Mouse (Mus musculus): ENCODE data around the gene Spop.
"Not testable (repeated sequence)": the region's sequence is repeated elsewhere in the genome, so short reads cannot be mapped to it uniquely, and the experiment has no call there.

The Spop gene

DNA sequence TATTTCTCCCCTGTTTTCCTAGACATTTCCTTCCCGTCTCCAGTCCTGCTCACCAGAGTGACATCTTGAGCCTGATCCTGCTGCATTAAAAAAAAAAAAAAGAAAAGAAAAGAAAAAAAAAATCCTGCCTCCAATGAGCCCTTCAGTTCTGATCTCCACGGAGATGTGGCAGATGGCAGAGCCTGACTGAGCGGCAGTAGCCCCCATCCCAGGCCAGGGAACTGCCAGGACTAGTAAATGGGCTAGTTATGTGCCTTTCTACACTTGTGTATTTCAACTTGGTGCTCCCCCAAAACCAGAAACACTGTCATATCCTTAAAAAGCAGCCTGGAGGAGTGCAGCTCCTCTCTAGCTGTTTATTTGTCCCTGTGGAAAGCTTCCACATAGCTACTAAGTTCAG, 87.0 kb downstream of the Spop start:
- DNase-seq = no peak

DNA sequence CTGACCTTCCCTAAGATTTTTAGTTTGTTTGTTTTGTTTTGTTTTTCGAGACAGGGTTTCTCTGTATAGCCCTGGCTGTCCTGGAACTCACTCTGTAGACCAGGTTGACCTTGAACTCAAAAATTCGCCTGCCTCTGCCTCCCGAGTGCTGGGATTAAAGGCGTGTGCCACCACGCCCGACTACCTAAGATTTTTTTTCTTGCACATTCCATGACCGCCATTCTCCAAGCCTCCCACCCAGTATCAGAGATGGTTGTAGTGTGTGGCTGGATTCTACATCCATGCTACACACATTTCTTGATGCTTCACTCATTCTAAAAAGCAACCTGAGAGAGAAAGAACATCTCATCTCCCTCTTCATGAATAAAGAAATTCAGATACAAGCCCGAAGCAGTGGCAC, 87.9 kb downstream of the Spop start:
- not testable (repeated sequence) for DNase-seq

DNA sequence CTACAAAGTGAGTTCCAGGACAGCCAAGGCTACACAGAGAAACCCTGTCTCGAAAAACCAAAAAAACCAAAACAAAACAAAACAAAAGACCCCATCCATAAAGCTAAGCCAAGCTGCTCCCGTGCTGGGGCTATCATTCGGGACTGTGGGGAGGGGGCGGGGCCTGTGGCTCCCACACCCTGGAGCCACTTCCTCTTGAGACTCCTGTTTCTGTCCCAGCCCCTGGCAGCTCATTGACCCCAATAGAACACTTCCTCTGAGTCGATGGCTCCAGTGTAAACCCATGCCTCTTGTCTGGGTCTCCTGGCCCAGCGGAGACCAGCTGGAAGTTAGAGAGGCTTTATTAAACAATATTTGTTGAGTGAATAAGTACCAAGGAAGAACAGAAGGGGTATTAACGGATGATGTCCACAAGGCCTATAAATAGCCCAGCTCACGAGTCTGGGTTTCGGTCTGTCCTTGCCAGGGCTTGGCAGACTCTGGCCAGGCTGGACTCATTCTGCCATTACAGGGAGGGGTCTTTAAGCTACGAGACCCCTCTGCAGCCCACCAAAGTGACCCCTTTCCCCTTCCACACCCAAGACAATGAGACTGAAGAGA, 89.8 kb downstream of the Spop start:
- DNase-seq = no peak

DNA sequence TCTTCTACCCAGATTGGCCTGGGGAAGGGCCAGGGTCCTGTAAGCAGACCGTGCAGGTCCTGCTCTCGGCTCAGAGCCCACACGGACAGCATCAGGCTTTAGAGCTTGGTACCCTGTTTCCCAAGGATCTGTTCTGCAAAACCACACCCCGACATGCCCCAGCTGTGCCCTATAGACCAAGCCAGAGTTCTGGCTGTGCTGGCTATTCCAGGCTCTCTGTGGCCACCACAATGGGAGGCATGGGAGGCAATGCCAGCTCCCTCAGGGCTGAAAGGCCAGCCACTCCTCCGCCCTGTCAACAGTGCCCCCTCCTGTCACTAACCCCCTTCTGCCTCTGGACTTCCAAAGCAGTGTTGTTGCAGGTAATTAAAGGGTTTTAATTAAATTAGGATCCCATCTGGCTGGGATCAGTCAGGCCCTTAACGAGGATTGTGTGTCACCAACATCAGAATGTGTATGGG, 90.4 kb downstream of the Spop start:
- DNase-seq = no peak

DNA sequence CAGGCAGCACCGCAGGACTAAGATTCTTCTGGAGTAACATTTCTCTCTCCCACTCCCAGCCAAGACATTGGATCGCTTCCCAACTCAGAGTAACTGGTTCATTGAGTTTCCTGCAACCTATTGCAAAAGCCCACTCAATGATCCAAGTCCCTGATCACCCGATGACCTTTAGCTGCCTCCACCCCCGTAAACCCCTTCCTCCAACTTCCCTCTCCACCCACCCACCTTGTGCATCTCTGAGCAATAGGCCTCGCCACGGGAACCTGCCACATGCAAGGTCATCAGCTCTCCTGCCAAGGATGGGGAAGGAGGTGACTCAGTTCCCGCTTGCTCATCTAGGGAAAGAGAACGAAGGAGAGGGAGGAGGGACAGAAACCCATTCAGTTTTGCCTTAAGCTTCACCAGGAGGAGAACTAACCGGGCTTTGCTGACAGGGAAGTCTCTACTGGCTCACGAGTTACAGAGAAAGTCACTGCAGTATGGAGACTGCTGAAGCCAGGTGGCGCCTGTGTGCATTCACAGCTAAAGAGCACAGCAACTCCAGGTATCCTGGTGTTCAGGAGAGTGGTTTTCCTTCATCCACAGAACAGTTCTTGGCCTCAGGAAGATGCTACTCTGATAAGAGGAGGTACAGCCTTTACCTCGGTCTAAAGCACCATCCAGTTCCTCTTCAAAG, 93.3 kb downstream of the Spop start:
- DNase-seq = no peak

DNA sequence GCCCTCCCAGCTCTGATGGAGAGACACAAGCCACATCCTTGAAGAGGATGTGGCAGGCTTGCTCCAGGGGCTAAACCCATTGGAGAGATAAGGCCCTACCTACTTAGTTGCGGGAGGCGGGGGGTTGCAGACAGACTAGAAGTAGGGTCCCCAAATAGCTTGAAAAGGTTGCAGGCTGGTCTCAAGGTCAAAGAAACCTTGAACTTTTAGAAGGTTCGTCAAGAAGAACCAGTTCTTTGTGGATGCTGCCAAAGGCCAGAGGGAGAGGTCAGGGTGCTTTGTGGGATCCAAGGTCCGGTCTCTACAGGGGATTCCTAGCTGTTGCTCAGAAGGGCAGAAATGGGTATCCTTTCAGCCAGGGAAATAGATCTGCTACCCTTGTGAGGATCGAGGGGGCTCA, 93.9 kb downstream of the Spop start:
- no peak for DNase-seq

DNA sequence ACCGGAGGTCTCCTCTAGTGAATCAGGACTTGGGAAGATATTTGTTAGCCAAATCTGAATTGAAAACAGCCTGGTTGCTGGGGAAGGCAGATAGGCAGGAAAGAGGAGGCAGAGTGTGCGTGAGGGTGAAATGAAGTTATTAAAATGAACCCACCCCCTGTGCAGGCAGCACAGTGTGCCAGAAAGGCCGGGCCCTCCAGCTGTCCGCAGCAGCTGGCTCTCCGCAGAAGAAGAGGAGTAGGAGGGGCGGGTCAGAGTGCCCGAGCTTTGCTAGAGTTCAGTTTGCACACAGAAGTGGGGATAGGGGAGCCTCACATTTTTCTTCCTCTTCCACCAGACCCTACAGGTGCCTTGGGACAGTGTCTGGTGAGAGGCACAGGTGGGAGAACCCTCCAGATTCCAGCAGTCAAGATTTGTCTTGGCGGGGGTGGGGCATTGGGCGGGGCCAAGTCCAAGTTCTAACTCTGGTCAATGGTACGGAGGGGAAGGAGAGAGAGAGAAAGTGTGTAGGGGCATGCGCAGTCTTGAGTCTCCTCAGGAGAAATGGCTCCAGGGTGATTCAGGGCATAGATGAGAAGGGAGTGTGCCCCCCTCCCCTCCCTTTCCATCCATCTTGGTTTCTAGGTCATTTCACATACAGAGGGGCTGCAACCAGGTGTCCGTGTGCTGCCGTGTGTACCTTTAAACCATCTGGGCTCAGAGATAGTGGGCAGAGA, 94.5 kb downstream of the Spop start:
- no peak for DNase-seq

DNA sequence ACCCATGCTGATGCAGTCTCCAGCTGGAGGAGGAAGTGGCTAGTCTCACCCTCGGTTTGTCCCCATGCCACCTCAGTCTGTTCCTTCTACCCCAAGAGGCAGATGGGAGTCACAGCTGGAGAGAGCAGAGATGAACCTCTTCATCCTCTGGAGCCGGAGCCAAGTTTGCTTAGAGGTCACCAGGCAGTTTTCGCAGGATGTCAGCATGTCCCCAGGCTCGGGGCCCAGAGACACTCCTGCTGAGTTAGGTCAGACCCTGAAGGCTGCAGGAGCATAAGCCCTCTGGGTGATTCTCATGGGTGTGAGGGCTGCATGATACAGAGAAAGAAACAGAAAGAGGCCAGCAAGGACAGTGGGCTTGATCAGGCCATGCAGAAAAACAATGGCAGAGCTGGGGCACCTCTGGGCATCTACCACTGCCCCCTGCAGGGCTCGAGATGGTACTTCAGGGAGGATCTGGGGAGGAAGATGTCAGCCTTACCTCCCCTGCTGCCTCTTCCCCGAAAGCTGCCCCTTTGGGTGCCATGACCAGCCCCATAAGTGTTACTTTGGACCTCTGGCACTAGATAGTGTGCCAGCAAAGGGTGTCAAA, 95.3 kb downstream of the Spop start:
- DNase-seq = no peak

DNA sequence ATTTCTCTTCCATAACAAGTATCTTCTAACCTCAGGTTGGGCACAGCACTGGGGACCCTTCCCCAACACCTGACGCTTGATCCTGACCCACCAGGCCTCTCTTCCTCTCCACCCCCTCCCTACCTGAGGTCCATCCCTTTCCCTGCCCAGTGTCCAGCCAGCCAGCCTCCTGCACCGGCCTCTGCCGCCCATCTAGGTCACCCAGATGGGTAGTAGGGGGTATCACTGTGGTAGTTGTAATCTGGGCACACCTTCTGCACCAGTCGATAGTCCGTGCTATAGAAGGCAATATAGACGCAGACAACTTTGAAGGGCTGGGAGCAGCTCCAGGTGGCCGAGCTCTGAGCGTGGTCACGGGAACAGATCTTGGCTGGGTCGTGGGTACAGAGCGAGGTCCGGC, 96.8 kb downstream of the Spop start:
- no peak for DNase-seq

DNA sequence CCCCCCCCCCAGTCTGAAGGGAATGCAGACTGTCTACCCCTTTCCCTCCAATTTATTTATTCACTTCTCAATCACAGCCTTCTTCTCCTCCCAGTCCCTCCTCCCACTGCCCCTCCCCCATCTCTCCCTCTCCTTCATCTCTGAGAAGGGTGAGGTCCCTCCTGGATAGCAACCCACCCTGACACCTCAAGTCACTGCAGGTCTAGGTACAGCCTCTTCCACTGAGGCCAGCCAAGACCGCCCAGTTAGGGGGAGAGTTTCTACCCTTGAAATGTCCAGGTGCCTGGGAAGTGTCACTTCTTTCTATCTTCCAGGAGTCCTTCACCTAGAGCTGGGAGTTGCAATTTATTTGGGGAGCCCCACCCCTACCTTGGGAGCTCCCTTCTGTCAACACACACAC, 98.0 kb downstream of the Spop start:
- DNase-seq = no peak

DNA sequence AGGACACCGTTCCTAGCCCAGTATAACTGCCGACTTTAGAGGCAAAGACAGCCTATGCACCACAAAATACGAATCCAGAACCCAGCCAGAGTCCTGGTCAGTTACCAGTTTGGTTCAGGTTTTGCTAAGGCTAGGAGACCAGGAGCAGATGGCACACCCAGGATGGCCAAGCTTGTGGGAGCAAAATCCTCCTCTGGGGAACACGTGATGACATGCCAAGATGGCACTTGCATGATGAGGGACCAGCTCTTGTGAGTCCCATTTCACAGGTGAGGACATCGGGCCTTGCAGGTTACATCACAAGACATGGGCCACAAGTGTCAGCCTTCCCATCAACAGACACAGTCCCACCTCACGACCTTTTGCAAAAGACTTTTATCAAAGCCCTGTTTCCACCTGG, 98.5 kb downstream of the Spop start:
- DNase-seq = no peak

DNA sequence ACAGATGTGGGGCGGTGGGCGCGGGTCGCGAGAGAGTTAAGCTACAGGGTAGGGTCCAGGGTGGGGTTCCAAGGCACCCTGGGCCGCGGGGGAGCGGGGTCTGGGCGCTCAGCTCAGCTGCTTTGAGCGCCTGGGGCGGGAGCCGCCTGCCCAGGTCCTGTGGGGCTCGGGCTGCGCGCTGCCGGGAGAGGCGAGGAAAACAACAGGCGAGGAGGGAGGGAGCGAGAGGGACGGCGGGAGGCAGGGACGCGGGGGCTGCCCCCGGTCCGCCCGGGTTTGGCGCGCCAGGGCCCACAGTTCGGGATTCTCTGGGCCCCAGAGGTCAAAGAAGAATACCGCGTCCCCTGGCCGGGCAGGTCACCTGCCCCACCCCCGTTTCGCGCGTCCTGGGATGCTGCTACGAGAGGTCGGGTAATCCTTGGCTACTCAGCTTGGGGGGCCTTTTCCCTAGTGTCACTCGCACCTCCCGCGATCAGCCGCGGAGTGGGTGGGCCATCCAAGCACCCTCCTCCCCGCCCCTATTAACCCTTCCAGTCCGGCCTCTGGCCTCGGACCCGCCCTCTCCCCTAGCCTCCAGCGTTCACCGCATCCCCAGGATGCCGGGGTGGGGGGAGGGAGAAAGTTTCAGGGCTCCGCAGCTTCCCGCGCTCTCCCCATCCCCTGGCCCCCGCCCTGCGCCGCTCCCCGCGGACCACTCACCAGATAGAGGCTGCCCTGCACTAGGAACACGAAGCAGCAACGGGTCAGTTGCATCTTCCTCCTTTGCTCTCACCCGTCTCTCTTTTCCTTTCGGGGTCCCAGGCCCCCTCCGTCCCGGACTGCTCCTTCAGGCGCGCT, 99.8 kb downstream of the Spop start:
- peak; percentile 9 for DNase-seq

DNA sequence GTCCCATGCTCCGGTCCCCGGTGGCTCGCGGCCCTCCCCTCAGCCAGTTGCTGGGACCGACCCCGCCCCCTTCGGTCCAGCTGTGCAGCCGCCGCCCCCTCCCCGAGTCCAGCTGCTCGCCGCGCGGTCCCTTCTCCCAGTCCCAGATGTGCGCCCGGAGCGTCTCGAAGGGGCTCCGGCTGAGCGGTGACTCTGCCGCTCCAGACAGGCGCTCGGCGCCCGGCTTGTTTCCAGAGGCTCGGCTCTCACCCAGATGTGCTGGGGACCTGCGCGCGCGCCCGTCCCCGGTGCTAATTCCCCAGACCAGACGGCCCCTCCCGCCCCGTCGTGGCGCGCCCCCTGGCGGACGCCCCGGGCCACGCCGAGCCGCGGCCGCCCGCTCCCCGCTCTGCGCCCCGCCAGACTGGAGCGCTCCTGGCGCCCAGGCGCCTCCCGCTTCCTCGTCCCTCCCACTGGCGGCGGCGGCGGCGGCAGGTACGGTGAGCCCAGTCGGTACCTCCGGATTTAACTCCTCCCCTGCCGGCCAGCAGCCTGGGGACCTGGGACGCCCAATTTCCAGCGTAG, 100.5 kb downstream of the Spop start, which contains the start of gene Nxph3:
TSS of gene Nxph3 (minus strand) at position 273 of the 564 bp plus-strand sequence.
- DNase-seq = peak; percentile 60

DNA sequence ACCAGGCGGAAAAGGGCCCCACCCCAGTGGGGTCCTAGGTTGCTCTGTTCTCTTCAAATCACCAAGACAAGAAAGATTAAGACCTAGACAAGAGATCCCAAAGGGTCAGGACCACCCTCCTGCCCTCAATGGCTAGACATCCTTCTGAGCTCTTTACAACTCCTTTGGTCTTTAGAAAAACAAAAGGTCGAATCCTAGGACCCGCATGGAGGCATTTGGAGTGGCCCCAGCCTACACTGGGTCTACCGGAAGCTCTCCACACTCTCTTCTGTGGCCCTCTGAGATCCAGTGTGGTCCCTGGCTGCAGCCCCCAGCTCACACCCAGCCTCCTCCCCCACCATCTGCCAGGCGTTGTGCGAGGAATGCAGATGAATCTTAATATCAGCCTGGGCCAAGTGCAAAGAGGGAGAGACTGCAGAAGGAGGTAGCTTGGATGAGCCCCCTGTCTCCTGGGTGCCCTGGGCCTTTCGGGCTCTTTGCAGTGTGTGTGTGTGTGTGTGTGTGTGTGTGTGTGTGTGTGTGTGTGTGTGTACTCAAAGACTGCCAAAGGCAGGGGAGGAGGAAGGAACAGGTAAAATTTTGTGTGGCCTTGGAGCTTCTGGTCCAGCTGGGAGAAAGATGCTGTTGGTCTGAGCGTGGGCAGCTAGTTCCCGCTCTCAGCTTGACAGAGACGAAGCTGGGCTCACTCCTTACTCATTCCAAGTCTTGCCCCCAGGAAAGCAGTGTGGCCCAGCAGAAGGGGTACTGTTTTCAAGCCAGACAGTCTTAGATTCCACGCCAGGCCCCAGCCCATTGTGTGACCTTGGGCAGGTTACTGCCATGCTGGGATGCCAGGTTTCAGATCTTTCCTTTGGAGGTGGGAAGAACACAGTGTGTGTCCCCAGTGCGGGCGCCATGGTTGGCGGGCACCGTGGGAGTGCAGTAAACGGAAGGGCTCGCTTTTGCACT, 101.8 kb downstream of the Spop start:
- no peak for DNase-seq

DNA sequence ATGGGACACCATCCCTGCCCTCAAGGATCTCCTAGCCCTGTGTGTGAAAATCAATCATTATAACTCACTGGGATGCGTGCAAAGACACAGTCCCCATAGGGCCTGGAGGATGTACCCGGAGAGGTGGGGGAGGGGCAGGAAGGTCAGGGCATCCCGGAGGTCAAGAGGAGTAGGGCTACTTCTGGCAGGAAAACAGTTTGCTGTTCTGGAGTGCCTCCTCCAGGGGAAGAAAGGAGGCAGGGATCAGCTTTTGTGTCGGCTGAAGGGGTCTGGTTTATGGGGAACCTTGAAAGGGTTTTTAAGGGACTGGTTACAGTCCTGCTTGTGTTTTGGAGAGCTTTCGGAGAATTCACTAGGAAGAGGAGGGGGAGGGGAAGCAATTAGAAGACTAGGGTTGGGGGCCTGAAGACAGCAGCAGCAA, 102.6 kb downstream of the Spop start:
- no peak for DNase-seq

DNA sequence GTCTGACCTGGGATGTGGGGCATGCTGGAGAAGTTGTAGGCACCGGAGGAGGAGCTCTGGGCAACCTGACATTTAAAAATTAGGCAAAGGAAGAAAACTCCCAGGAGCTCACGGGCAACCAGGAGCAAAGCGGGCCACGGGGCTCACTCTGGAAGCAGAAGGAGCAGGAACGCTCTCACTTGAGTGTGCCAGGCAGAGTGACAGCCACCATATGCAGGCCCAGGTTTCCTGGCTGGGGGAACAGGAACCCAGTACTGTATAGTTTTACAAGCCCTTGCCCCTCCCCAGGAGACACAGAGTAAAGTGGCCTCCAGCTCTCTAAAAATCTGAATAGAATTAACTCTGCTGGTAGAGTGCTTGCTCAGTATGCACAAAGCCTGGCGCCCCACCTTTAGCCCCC, 103.3 kb downstream of the Spop start:
- no peak for DNase-seq

DNA sequence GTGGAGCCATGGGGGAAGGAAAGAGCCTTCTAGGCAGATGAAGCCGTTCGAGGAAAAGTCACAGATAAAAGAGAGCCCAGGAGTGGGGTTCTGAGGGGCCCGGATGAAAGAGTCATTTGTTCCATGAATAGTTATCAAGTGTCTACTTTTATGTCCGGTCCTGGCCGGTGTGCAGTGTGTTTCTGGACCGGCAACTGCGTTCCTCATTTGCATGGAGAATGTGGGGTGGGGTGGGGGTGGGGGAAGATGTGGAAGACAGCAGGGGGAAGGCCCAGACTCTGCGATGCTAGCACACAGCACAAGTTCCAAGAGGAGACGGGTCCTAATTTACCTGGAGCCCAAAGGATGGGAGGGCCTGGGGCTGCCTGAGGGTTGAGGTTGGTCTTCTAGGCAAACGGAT, 105.4 kb downstream of the Spop start:
- no peak for DNase-seq

DNA sequence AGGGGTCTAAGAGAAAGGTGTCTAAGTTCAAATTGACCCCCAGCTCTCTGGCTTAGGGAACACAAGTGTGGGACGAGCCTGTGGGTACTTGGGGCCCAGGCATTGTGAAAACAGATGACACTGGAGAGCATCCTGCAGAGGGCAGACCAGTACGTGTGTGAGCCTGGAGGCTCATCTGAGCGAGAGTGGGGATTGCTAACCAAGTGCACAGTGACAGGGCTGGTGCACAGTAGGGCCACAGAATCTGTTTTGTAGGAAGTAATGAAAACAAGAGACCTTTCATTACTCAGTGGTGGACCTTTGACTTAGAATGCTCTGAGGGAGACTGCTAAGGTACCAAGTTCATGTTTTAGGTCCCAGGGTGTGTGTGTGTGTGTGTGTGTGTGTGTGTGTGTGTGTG, 106.1 kb downstream of the Spop start:
- no peak for DNase-seq

DNA sequence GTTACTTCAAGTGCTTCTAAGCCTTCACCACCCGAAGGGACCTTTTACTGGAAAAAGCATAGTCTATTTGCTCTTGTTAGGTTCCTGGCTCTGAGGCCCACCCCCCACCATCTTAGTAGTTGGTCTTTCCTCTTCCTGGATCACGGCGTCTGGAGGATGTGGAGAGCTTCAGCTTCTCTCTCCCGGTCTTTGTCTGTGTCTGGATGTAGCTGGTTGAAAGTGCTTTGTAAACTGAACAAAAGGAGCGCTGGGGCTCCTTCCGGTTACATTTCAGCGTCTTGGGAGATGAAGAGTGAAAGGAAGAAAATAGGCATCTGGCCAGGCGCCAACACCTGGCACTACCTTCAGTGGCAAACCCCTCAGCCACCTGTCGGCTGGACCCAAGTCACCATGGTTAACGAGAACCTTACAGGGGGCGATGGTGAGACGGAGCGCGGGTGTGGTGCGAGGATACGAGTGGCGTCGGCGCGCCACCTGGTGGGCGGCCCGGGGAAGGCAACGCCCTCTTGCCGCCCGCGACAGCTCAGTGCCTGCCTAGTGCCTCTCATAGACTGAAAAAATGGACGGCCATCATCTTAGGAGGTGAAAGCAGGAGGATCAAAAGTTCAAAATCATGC, 106.7 kb downstream of the Spop start:
- DNase-seq = peak; percentile 80

DNA sequence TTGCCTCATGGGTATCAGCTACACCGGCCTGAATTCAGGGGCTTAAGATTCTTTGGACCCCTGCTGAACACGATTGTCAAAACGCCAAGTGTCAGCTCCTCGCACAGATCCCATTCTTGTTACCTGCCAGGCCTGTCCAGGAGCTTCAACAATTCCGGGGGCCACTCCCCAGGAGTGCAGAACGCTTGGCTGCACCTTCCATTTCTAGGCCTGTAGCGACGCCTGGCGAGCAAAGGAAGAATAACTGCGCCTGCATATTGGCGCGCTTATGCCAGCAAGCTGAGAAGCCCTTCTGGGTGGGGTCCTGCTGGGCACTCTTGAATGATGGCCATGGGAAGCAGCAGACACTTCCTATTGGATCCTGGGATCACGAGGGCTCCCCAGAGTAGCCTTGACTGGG, 107.7 kb downstream of the Spop start:
- DNase-seq = peak; percentile 76

DNA sequence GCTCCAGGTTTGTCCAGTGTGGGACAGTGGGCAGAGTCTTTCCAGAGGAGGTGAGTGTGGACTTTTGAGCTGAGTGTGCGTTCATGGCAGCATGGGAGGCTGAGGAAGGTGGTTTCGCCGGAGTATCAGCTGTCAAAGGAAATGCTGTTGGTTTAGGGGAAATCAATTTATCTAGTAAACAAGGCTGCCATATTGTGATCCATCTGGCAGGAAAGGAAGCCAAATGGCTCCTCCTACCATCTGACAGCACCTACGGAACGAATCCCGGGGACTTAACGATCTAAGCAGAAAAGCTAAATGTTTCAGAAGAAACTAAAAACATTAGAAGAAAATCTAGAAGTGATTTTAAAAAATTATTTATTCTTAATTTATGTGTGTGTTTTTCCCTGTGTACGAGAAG, 113.4 kb downstream of the Spop start:
- DNase-seq = no peak
